Mouse (Mus musculus) intestine, embryonic 14.5 days (tissue): Measurements from ENCODE around the gene Fos. TPM values are rescaled to one million over a fixed set of nuclear protein-coding genes. Genes with fewer than 3 reads are reported as not detected.

Experiments used
- ATAC-seq: fragments of 200-750 bp; cut with Nextera tagmentation; replicated peaks from 2 replicates; pipeline ENCODE4 v1.8.0; 2017; ENCODE audit warnings: low read depth, moderate number of reproducible peaks, moderate TSS enrichment, moderate library complexity; ENCODE audit not compliant: low FRiP score, low TSS enrichment
- DNase-seq: peaks from one replicate; pipeline ENCODE4 v3.0.0-alpha.2; 2018; ENCODE audit warnings: low spot score
- H3K27ac ChIP-seq: fragments of 300-500 bp; sonication (generic); 2 replicates; pipeline ENCODE4 v1.5.1; 2014; ENCODE audit warnings: low read depth, mild to moderate bottlenecking, control low read depth
- H3K27me3 ChIP-seq: fragments of 300-500 bp; sonication (generic); replicated peaks from 2 replicates; pipeline ENCODE4 v1.6.1; 2014; ENCODE audit warnings: low read length, control low read depth; ENCODE audit not compliant: control insufficient read depth, insufficient read depth
- H3K36me3 ChIP-seq: fragments of 300-500 bp; sonication (generic); 2 replicates; pipeline ENCODE4 v1.6.1; 2014; ENCODE audit warnings: low read length, control low read depth; ENCODE audit not compliant: control insufficient read depth, insufficient read depth
- H3K4me1 ChIP-seq: fragments of 300-500 bp; sonication (generic); replicated peaks from 2 replicates; pipeline ENCODE4 v1.6.1; 2014; ENCODE audit warnings: low read length, control low read depth, mixed read lengths; ENCODE audit not compliant: control insufficient read depth, insufficient read depth
- H3K4me2 ChIP-seq: fragments of 300-500 bp; sonication (generic); 2 replicates; pipeline ENCODE4 v1.6.1; 2014; ENCODE audit warnings: low read length
- H3K4me3 ChIP-seq: fragments of 300-500 bp; sonication (generic); 2 replicates; pipeline ENCODE4 v1.5.1; 2014; ENCODE audit warnings: low read depth, low read length, control low read depth, mixed read lengths
- H3K9ac ChIP-seq: fragments of 300-500 bp; sonication (generic); 2 replicates; pipeline ENCODE4 v1.6.1; 2014; ENCODE audit warnings: mild to moderate bottlenecking, low read length
- H3K9me3 ChIP-seq: fragments of 300-500 bp; sonication (generic); 2 replicates; pipeline ENCODE4 v1.6.1; 2016; ENCODE audit warnings: low read length, control low read depth; ENCODE audit not compliant: control insufficient read depth
- WGBS: fragments of 180-500 bp; shearing (Covaris S2); extraction: QIAGEN DNeasy Blood & Tissue Kit; methylation state at CpG from one replicate; pipeline ENCODE4 v1.1.7; 2014; 5-methylcytosine and 5-hydroxymethylcytosine counted together
- polyA plus RNA-seq: library from polyadenylated mRNA; unstranded; fragments of >200 nt; fragmentation: Nextera tagmentation; extraction: Ambion mirVana; gene quantifications from 2 replicates; pipeline ENCODE4 v1.2.1, GENCODE M21; 2014

Fos gene
- polyA plus RNA-seq, 1 experiment from 2014 or later = 2.7 TPM

DNA sequence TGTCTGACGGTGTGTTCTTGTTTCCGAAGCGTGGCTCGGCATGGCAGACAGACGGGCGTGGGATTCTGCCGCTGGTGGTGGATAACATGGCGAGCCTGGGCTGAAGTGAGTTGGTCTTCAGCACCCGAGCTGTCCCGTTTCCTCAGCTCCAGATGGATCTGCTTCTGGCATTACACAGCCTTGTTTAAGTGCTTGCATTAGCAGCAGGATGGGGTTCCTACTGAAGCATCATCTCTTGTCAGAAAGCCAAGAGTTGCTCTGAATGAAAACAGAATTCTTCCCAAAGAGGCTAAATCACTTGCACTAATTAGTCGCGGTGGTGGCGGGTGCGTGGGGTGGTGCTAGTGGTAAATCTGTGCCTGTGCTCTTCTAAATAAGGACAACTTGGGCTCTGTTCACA lies 5.8 kb upstream of the Fos start:
- 73% methylated on average over 14 of the region's 14 CpGs for WGBS
- no peak for DNase-seq
- no peaks in the 10 kb centered on the region for H3K36me3 ChIP-seq

GRCm38 (mm10) chr12:85468666-85469065 lies 5.0 kb upstream of the Fos start:
- Histone ChIP-seq H3K4me3 (no peak overlapping the region), H3K9ac (no peak overlapping the region), H3K4me1 (peaks cover 7% of the 10 kb centered on the region; the same call in 1 of the 2 replicates), H3K9me3 (no peaks in the 10 kb centered on the region), H3K36me3 (no peaks in the 10 kb centered on the region), H3K4me2 (no peak overlapping the region), H3K27me3 (no peaks in the 10 kb centered on the region), H3K27ac (no peak overlapping the region)
- no peak for DNase-seq
- WGBS = 77% methylated on average over 12 of the region's 12 CpGs
- ATAC-seq = no peak

More for the DNA sequence above, 5.8 kb upstream of the Fos start:
- no peaks in the 10 kb centered on the region for H3K27me3 ChIP-seq
- H3K9me3 ChIP-seq = no peaks in the 10 kb centered on the region
- no peak overlapping the region for H3K4me3 ChIP-seq
- ATAC-seq = no peak
- peaks cover 9% of the 10 kb centered on the region for H3K4me1 ChIP-seq
- no peak overlapping the region for H3K27ac ChIP-seq
- H3K9ac ChIP-seq = no peak overlapping the region
- H3K4me2 ChIP-seq = no peak overlapping the region

DNA sequence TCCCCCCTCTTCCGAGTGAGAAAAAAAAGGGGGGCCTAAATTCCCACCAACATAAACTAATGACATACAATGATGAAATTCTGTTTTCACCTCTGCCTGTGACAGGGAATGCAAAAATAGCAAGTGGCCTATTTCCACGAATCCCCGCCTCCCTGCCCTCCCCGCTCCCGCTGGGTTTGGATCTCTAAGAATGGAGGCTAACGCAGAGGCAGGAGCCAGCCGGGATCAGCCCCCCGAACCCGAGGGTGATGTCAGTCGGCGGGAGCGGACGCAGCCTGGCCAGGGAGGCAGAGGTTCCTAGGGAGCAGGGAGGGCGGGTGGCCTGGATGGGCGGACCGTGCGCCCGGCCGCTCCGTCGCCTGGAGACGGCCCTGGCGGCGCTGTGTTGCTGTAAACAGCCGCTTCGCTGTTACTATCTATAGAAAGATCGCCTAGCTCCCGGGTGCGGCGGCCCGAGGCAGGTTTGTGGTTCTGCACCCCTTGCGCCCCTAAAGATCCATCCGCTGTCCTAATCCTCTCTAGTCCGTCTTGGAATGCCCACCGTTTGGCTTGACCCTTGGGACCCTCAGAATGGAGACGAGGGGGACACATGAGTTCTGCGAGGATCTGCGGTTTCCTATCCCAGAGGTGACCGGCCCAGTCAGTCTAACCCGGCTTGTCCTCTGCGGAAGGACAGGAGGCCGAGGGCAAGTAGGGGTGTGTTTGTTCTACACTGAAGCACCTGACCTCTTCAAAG lies 1.6 kb upstream of the Fos start:
- Histone ChIP-seq H3K4me1 (peaks cover 17% of the 10 kb centered on the region), H3K9me3 (no peaks in the 10 kb centered on the region), H3K36me3 (no peaks in the 10 kb centered on the region), H3K9ac (peak overlapping the region; percentile 62), H3K27me3 (peaks cover 24% of the 10 kb centered on the region), H3K4me2 (peak overlapping the region; percentile 98), H3K4me3 (peak overlapping the region; percentile 56), H3K27ac (peak overlapping the region; percentile 88)
- 2% methylated on average over 42 of the region's 42 CpGs for WGBS
- ATAC-seq = peak; percentile 47; the same call in 1 of the 2 replicates
- DNase-seq = peak; percentile 89

DNA sequence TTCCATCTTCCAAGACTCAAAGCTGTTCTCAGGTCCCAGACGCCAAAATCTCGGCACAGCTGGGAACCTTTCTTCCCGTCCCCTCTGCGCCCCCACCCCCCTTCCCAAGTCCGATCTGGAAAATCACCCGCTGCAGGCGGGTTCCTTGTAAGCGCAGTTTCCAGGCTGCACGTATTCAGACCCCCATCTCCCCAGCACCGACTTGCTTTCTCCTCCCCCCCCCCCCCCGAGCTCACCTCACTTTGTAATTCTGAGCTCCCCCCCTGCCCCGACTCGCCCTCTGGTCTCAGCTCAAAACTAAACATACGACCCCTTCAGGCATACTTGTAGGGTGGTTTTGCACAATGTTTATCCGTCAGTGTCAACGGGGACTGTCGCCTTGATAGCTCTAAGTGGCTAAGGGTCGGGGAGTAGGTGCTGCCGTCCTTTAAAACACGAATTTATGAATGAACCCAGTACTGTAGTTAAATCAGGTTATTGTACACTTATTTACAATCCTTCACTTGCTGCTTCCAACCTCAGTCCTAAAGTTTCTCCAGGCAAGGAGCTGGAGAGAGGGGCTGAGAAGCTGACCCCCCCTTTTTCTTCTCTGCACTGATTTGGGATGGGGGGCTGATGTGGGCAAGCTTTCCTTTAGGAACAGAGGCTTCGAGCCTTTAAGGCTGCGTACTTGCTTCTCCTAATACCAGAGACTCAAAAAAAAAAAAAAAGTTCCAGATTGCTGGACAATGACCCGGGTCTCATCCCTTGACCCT lies 857 bp upstream of the Fos start:
- H3K27ac ChIP-seq = peak overlapping the region; percentile 88
- peaks cover 17% of the 10 kb centered on the region for H3K4me1 ChIP-seq
- H3K9ac ChIP-seq = peak overlapping the region; percentile 67
- H3K9me3 ChIP-seq = no peaks in the 10 kb centered on the region
- H3K4me2 ChIP-seq = peak overlapping the region; percentile 98
- no peak for DNase-seq
- ATAC-seq = peak; percentile 3; the same call in 1 of the 2 replicates
- under 1% methylated on average over 23 of the region's 23 CpGs for WGBS
- peak overlapping the region; percentile 56 for H3K4me3 ChIP-seq
- no peaks in the 10 kb centered on the region for H3K36me3 ChIP-seq
- H3K27me3 ChIP-seq = peaks cover 24% of the 10 kb centered on the region

- peak; percentile 17; the same call in 1 of the 2 replicates for ATAC-seq
- peaks cover 17% of the 10 kb centered on the region for H3K4me1 ChIP-seq
- peak overlapping the region; percentile 67 for H3K9ac ChIP-seq
- H3K4me3 ChIP-seq = peak overlapping the region; percentile 56
- peak overlapping the region; percentile 76 for H3K27ac ChIP-seq
- under 1% methylated on average over 49 of the region's 49 CpGs for WGBS
- peaks cover 24% of the 10 kb centered on the region for H3K27me3 ChIP-seq
- no peaks in the 10 kb centered on the region for H3K36me3 ChIP-seq
- DNase-seq = peak; percentile 88
- peak overlapping the region; percentile 98 for H3K4me2 ChIP-seq
- no peaks in the 10 kb centered on the region for H3K9me3 ChIP-seq
These were observed 875 bp downstream of the Fos start for GRCm38 (mm10) chr12:85474298-85475231.

- DNase-seq (no peak), ATAC-seq (no peak)
- Histone ChIP-seq H3K36me3 (no peaks in the 10 kb centered on the region), H3K4me2 (peak overlapping the region; percentile 98), H3K27me3 (peaks cover 24% of the 10 kb centered on the region), H3K4me3 (peak overlapping the region; percentile 56), H3K9ac (peak overlapping the region; percentile 67; the same call in 1 of the 2 replicates), H3K4me1 (peaks cover 17% of the 10 kb centered on the region), H3K27ac (no peak overlapping the region), H3K9me3 (no peaks in the 10 kb centered on the region)
- 14% methylated on average over 15 of the region's 16 CpGs for WGBS
These were observed 1.7 kb downstream of the Fos start for GRCm38 (mm10) chr12:85475232-85475919.

GRCm38 (mm10) chr12:85475920-85476828 lies 2.5 kb downstream of the Fos start:
- Histone ChIP-seq H3K4me1 (peaks cover 17% of the 10 kb centered on the region), H3K9me3 (no peaks in the 10 kb centered on the region), H3K27ac (no peak overlapping the region), H3K9ac (no peak overlapping the region), H3K27me3 (peaks cover 24% of the 10 kb centered on the region), H3K4me3 (no peak overlapping the region), H3K36me3 (no peaks in the 10 kb centered on the region), H3K4me2 (no peak overlapping the region)
- peak; percentile 51 for DNase-seq
- 55% methylated on average over 23 of the region's 23 CpGs for WGBS
- ATAC-seq = no peak
